Mouse (Mus musculus) liver, postnatal 0 days (tissue): ENCODE data around the gene Smyd2.

ENCODE experiments used
- CTCF ChIP-seq: sonication (generic); IDR thresholded peaks from 2 replicates; pipeline ENCODE4 v1.5.1; 2016; ENCODE audit warnings: antibody characterized with exemption, low read depth
- EP300 ChIP-seq: IDR thresholded peaks from 2 replicates; pipeline ENCODE4 v1.6.1; 2016; ENCODE audit warnings: antibody characterized with exemption, low read depth, mild to moderate bottlenecking

GRCm38 (mm10) chr1:189860112-189860941 is 61.8 kb downstream of the Smyd2 start:
- TF ChIP-seq CTCF (peak; percentile 46), EP300 (no peak)
